15 mouse cellular contexts compared by ENCODE assay signal in the genomic region with DNA sequence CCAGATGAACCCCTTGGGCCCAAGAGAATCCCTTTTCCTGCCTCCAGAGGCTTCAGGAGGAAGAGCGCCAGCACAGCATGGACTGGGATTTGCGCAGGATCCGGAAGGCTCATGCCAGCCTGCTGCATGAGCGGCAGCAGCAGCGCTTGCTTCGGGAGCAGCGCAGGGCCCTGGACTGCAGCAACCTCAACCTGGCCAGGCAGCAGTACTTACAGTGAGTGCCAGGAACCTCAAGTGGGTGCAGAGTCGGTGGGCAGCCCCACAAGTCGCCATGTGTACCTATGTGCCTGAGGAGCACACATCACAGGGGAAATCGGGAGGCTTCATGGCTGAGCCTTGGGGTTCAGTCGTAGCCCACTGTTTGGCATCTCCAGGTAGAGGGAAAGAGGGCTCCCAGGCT. TPM values are rescaled to one million over a fixed set of nuclear protein-coding genes. Genes with fewer than 3 reads are reported as not detected.
"Had no signal": no experiment of that assay in that cellular context is flagged by ENCODE, and none has a peak within 500 bp of the region (broad histone marks: within the 10 kb centered on the region; RNA-seq: fewer than 3 reads in every experiment).

No protein-coding gene starts in this region.

- H3K36me3 ChIP-seq: liver, embryonic 12.5 days; lung, embryonic 15.5 days; midbrain, embryonic 15.5 days; neural tube, embryonic 13.5 days; stomach, embryonic 15.5 days had no signal

- ATAC-seq: liver, embryonic 12.5 days; midbrain, embryonic 15.5 days had no signal

- H3K4me3 ChIP-seq: layer of hippocampus, adult 2 months; liver, embryonic 12.5 days; lung, embryonic 15.5 days; midbrain, embryonic 15.5 days; neural tube, embryonic 13.5 days; stomach, embryonic 15.5 days had no signal

- H3K27me3 ChIP-seq: liver, embryonic 12.5 days; lung, embryonic 15.5 days; midbrain, embryonic 15.5 days; neural tube, embryonic 13.5 days; stomach, embryonic 15.5 days had no signal

- H3K9ac ChIP-seq: liver, embryonic 12.5 days; lung, embryonic 15.5 days; midbrain, embryonic 15.5 days; neural tube, embryonic 13.5 days; stomach, embryonic 15.5 days had no signal

- H3K4me2 ChIP-seq: liver, embryonic 12.5 days; lung, embryonic 15.5 days; midbrain, embryonic 15.5 days; neural tube, embryonic 13.5 days; stomach, embryonic 15.5 days had no signal

- DNase-seq: kidney, adult 2 months; lung, postnatal 36 days; right cerebral cortex, postnatal 14 days; thymus, adult 2 months; thymus, postnatal 25 days had no signal

- H3K9me3 ChIP-seq: liver, embryonic 12.5 days; lung, embryonic 15.5 days; midbrain, embryonic 15.5 days; neural tube, embryonic 13.5 days; stomach, embryonic 15.5 days had no signal

- H3K4me1 ChIP-seq: liver, embryonic 12.5 days; lung, embryonic 15.5 days; neural tube, embryonic 13.5 days; stomach, embryonic 15.5 days had no signal

- H3K27ac ChIP-seq: layer of hippocampus, adult 2 months; liver, embryonic 12.5 days; lung, embryonic 15.5 days; midbrain, embryonic 15.5 days; neural tube, embryonic 13.5 days; stomach, embryonic 15.5 days had no signal

RNA-seq across cellular contexts. Expression of gene Ribc2, which starts 11.3 kb away (rescaled TPM):
- total RNA-seq: left cerebral cortex, postnatal 36 days; megakaryocyte progenitor cell, adult 5-6 weeks; monocyte, adult 5-6 weeks had no signal
- polyA plus RNA-seq: liver, embryonic 12.5 days; liver, embryonic 16.5 days had no signal

RNA-seq across cellular contexts. Expression of gene Smc1b, which starts 11.4 kb away (rescaled TPM):
- total RNA-seq: left cerebral cortex, postnatal 36 days; megakaryocyte progenitor cell, adult 5-6 weeks; monocyte, adult 5-6 weeks had no signal
- polyA plus RNA-seq: kidney, adult 2 months; neural tube, embryonic 13.5 days had no signal
